Mouse (Mus musculus) kidney, postnatal 10 days (tissue): ENCODE results near the gene Lipn.

Source experiments
- DNase-seq: peaks from one replicate; pipeline ENCODE4 v3.0.0; 2021; ENCODE audit warnings: mixed read lengths

Lipn gene

DNA sequence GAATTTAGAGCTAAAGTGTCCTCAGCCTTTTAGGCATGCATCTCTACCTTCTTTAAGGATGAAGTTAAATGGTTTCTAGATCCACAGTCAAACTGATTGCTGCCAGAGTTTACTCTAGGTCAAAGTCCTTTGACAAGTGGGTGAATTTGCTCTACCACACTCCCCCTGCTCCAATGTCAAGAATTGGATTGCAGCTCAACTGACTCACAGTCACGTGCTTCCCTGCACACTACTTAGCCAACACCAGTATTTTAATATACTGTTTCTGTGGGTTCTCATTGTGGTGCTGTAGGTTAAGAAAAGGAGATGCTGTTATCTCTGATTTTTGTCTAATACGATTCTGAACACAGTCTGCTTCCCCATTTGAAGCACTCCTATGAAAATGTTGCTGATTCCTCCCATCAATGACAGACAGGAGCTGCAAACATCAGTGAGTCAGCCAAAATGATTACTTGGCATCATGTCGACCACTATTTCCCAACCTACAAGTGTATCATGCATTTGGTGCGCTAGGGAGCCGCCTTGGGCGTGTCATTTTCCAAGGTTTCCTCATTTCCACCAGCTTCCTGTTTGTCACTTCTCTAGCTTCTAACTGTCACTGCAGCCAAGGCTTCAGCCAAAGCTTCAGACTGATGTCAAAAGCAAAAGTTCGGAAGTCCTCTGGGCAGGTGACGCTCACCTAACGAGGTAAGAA, at the start of gene Lipn:
Lipn (plus strand) TSS at position 580 of the 694 bp plus-strand sequence.
- DNase-seq = no peak

DNA sequence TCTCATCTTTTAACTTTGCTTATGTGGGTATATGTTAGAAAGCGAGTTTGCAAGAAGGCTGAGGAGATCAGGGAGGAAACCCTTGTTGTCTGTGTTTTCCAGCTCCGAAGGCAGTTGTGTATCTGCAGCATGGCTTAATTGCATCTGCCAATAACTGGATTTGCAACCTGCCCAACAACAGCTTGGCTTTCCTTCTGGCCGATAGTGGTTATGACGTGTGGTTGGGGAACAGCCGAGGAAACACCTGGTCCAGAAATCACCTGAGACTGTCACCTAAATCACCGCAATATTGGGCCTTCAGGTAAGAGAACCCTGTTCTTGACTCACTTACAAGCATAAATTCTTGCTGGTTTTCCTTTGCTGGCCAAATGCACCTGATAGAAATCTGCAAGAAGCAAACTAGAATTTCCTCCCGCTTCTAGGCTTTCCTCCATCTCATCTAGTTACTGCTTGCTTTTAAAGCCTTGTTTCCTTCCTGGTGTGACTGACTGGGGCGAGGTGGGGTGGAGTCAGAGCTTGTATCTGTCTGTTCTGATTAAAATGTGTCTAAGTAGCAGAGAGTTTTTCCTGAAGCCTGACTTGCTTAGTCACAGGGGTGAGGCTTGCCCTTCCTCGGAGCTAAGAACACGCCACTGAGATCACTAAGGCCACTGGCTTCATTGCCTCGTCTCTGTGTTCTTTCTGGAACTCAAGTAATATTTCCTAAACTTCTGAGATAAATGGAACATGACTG, 45.6 kb upstream of the Lipn start:
- no peak for DNase-seq

DNA sequence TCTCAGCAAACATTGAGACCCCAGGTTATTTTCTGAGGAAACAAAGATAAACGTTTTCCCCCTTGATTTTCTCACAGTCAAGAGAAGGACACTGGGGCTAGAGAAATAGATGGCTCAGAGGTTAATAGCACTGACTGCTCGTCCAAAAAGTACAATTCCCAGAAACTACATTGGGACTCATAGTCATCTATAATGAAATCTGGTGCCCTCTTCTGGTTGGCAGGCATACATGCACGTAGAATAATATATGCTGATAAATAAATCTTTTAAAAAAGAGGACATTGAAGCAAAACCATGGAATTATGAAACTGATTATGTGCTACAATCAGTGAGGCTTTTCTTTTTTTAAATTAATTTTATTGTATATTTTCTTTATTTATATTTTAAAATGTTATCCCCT, 44.4 kb upstream of the Lipn start:
- DNase-seq = no peak

DNA sequence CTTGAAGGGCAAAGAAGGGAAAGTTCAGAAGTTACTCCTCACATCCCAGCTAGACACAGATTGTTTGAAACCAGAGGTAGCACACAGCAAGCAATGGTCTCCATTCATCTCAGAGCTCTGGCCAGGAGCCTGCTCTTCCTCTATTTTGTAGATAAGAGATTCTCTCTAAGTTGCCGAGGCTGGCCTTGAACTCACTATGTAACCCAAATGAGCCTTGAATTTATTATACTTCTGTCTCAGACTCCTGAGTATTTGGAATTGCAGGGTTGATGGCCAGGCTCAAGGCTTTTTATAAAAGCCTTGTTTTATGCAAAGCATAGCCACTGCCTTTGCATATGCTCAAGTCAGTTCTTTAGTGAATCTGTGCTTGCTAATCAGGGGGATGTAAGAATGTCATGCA, 27.4 kb upstream of the Lipn start:
- no peak for DNase-seq

DNA sequence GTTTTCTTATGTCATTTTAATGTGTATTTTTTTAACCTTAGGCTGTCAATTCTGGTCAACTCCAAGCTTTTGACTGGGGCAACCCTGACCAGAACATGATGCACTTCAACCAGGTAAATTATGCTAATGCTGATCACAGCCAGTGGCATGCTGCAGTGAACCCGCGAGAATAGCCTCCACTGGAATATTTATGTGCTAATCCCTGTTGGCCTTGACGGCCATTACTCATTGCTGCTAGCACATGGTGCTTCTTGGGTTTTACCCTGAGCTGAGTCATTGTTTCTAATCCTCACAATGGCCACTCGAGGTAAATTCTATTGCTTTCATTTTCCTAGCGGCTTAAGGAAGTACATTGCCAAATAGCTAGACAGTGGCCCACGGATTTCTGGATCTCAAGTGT, 24.1 kb upstream of the Lipn start:
- DNase-seq = no peak

DNA sequence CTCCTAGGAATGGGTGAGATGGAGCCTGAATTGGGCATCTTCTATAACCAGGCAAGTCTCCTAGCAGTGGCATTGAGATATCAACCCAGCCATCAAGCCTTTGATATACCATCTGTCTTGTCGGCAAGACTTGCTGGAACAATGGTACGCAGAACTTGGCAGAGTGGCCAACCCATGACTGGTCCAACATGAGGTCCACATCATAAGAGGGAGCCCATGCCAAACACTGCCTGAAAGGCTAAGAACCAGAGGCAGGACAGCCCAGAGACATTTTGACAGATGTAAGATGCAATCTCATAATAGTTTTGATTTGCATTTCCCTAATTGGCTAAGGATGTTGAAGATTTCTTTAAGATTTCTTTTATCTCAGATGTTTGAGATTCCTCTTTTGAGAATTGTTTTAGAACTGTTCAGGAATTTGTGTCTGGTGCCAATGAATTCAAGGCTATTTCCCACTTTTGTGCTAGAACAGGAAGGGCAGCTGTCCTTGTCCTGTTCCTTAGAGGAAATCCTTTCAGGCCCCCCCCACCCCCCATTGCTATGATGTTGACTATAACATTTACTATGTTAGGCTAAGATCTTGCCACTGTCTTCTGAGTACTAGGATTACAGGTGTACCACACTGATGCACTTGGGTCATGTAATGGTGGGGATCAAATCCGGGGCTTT, 17.7 kb upstream of the Lipn start:
- DNase-seq = peak; percentile 10

DNA sequence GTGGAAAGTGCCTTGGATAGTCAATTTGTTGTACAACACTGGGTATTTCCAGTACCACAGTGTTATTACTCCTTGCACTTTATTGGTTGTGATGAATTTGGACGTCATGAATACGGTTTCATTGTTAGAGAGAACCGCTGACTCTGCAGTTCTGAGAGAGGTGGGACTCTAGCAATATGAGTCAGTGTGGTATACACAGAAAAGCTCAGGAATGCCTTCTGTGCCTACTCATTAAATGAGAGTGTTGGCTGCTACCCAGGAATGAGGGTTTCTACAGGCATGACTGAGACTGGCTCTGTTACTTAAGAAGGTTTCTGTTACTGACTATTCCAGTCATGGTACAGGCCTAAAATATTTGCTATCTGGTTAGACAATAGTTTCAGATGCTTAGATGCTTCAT, 15.7 kb upstream of the Lipn start:
- DNase-seq = no peak

DNA sequence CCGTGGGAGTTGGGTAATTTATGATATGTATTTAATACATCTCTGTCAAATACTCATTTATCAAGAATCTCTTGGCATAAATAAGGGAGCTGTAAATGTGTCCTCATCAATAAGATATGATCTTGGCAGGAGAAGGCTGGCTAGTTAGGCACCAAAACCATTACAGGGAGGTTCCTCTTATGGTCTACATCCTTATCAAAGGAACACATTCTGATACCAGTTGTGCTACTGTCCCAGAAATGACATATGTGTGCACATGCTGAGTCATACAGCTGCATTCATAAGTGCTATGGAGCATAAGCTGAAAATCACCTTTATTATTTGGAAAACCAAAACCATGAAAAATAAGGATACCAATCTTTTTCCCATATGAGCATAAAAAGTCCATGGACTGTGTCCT, 3.6 kb upstream of the Lipn start:
- DNase-seq = no peak

DNA sequence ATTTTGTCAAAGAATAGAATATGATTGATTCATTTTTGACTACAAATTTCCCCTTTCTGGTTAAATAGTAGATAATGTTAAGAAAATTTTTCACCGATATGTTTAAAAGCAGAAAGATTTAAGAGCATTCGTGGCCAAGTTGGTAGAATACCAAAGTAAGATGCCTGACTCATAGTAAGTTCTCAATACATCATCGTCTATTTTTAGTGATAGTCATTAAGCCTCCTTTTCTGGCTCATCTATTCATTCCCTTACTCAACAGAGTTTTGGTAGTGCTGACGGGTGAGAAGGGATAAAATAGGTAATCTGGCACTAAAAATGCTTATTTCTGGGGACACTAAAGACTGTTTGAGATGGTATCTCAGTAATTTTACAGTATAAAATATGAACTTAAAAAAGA, 3.1 kb upstream of the Lipn start:
- no peak for DNase-seq

DNA sequence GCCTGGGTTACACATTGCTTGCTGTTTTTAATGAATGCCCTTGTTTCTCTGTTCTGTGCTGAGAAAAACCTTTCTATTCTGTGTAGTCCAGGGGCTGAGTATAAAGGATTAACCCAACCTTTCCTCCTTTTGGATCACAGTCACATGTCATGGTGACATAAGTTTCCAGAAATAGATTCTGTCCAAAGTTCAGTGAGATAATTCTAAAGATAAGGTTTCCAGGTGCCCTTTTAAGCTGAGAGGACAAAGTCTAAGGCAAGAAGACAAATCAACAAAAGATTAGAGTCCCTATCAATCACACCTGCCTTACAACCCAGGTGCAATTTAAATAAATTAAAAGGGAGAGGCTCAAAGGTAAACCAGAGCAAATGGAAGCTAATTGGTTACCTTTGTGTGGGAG, 7.1 kb downstream of the Lipn start:
- no peak for DNase-seq

DNA sequence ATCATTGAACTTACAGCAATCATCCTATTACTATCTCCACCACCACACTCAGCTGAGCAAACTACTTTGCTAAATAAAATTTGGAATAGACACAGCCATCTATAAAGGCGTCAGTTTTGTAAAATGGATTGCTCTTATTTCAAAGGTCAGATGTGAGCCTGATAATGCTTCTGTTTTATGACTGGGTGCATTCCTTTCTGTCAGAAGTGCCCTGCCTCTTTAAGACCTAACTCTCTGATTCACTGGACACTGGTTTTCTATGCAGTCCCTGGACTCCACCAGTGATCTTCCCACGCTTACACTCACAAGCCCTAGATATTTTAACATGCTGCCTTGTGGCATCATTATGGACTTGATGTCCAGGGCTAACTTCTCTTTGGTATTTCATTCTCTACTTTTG, 11.0 kb downstream of the Lipn start:
- no peak for DNase-seq

DNA sequence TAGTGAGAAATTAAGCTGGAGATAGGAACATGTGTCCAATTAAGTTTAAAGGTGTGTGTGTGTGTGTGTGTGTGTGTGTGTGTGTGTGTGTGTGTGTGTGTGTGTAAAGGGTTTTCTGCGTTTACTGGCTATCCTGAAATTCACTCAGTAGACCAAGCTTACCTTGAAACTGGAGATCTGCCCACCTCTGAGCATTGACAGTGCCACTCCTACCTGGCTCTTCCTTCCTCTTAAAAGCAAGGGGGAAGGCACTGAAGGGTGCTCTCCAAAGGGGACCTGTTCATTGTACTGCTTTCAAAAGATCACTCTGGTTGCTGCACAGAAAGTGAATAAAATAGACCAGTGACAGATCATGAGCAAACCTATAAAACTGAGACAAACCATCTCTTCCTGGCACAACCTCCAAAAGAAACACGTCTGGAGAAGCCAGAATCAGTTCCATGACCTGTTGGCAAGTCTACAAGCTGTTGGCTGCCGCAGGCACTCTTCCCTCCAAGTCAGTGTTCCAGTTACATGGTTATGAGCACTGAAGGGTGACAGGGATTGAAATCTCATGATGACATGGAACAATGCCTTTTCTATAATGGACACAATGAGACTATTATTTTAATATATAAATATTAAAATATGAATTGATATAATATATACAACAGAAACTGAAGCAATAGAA, 22.0 kb downstream of the Lipn start:
- no peak for DNase-seq

DNA sequence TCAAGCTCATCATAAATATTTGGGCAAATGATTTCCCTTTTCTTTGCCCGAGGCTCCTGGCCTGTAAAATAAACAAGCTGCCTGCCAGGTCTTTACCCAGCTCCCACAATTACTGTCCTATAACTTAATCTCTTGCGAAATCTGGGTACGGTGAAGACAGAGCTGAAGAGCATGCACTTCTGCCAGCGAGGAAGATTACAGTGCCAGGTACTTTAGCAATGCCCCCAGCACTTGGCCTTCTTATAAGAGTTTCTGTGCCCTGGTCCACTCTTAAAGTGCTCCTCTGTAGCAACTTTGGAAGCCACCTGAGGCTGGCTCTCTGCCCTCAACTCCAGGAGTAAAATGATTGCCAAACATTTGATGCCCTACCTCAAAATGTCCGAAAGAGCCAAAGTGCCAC, 28.2 kb downstream of the Lipn start:
- no peak for DNase-seq

DNA sequence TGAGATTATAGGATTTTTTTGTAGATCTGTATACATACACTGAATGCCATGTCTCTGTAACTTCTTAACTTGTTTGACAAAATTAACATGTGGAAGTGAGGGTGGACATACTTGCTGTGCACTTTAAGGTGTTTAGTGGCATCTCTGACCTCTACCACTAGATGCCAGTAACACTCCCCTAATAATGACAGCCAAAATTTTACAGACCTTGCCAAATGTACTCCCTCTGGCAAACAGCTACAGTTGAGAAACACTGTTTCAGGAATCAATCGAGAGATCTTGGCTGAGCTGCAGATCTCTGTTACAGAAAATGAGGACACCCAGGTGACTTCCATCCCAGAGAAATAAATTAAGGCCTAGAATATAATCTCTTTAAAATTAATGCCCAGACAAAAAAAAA, 29.1 kb downstream of the Lipn start:
- no peak for DNase-seq

DNA sequence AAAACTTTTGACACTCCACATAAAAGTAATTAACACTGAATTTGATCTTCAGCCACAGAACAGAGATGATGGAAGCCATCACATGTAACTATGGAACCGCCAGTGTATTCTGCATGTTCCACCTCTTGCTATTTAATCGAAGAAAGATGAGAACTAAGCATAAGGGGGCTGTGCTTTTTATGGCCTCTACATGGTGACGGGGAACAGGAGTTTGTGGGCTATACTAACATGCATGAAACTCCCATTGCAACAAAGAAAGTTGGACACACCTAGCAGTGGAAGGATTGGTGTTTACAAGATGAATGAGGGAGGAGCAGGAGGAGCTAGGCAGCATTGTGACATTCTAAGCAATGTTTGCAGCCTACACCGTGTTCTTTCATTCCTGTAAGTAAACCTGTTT, 33.5 kb downstream of the Lipn start, which contains the start of gene Lipm:
Lipm (plus strand) TSS at position 301 of the 400 bp plus-strand sequence.
- no peak for DNase-seq

DNA sequence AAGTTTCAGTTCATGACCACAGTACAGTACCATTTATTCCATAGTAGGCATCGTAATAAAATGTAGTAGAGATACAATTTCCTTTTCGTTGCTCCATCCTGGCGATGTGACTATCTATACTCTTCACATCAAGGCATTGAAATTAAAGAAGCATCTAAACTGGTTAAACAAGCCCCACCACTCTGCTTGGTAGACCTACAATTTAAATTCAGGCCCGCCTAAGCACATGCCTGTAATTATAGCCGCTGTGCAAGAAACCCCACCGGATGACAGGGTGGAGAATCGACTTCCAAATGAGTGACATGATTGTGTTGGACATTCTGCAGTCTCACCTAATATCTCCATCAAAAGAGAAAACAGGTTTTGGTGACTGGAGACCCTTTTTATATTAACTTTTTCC, 34.7 kb downstream of the Lipn start:
- no peak for DNase-seq

DNA sequence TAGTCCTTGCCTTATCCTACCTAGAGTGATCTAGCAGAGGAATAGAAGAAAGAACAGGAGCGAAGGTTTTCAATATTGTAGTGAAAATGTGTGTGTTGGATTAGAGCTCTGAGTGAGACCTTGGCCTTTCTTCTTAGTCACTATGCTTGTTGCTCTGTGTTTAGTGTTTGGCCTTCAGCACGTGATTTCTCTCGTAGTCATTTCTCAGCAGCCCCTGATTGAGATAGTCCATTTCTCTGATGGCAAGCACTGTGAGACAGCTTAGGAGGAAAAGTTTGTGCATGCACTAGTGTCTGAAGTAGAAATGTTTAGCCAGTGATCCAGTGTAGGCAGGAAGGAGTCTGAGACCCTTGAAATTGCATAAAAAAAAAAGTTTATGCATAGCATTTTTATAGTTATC, 37.7 kb downstream of the Lipn start:
- DNase-seq = no peak

DNA sequence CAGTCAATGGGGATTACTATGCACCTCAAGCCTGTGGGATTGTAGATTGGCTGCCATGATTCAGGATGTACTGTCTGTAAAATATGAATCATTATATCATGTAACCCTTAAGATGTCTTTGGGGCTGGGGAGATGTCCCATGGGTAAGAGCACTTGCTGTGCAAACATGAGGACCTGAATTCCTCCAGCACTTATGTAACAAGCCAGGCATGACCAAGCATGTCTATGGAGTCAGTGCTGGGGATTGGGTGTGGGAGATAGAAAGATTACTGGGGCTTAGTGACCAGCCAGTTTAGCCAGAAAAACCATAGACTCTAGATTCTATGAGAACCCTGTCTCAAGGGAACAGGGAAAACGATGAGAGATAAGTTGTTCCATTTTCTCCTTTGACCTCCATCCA, 51.9 kb downstream of the Lipn start:
- DNase-seq = no peak

DNA sequence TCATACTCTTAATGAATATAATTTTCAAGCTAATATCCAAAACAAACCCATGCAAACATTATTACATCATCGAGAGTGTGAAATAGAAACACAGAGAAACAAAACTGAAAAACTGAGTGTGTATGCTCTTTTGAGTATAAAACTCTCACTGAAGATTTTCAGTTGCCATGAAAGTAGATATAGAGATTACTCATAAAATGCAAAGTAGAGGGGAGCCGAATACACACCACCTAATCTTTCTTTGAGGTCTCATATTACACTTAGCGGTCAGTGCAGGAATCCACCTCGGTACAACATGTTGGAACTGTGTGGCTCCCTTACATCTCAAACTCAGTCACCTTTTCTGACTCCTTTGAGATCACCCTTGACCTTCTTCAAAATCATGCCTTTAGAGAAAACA, 52.5 kb downstream of the Lipn start:
- no peak for DNase-seq

DNA sequence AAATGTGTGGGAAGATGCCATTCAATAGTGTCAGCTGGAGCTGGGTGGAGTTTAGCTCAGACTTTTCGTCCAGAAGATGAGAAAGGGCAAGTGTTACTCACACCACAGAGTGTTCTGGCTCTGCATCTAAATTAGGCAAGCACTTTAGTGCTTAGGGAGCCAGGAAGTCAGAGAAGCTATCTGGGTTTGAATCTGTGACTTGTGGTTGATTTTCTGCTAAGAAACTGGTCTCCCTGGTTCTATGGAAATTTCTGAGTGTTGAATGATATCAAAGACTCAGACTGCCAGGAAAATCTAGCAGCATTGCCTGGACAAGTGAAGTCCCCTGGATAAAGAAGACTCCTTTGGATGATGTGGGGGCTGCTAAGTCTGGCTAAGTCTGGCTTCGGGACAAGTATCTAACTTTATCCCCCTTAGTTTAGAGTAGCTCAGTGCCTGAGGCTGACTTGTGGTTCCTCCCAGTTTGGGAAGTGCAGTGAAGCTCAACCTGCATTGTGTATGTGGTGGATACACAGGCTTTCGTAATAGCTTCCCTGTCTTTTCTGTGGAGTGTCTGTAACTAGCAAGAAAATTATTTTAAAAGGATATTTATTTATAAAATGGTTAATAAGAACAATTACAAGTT, 53.1 kb downstream of the Lipn start:
- DNase-seq = no peak
